Mouse (Mus musculus) MEL (cell line): ENCODE results near the gene Ctnnd2.

Experiments used
- CTCF ChIP-seq, 3 experiments: IDR thresholded peaks in 2 of 3; conservative IDR thresholded peaks in 1 of 3; 2 replicates each; pipeline ENCODE4 v1.5.1; 2011 to 2012; ENCODE audit warnings: low read length in 3 of 3, low read depth in 2 of 3, mild to moderate bottlenecking in 2 of 3, improper control_type of control experiment in 1 of 3, inconsistent platforms in 1 of 3, mixed read lengths in 1 of 3, moderate library complexity in 1 of 3; ENCODE audit not compliant: control insufficient read depth in 1 of 3, insufficient read depth in 1 of 3, poor library complexity in 1 of 3, severe bottlenecking in 1 of 3
- HCFC1 ChIP-seq: IDR thresholded peaks from 2 replicates; pipeline ENCODE4 v1.6.1; 2012; ENCODE audit warnings: low read depth, mild to moderate bottlenecking, inconsistent platforms, low read length, improper control_type of control experiment, moderate library complexity
- MXI1 ChIP-seq: IDR thresholded peaks from 2 replicates; pipeline ENCODE4 v1.6.1; 2011; ENCODE audit warnings: mild to moderate bottlenecking, low read depth, low read length, improper control_type of control experiment
- POLR2A ChIP-seq, 2 experiments: IDR thresholded peaks; 2 replicates each; pipeline ENCODE4 v1.6.1; 2011 to 2012; ENCODE audit warnings: low read length in 2 of 2, mild to moderate bottlenecking in 2 of 2, control low read depth in 1 of 2, improper control_type of control experiment in 1 of 2, low read depth in 1 of 2, moderate library complexity in 1 of 2; ENCODE audit not compliant: control insufficient read depth in 1 of 2, insufficient read depth in 1 of 2, poor library complexity in 1 of 2
- POLR2AphosphoS5 ChIP-seq: IDR thresholded peaks from 2 replicates; pipeline ENCODE4 v1.6.1; 2012; ENCODE audit warnings: low read depth, borderline replicate concordance, mild to moderate bottlenecking, inconsistent platforms, low read length, moderate library complexity, mixed read lengths
- USF1 ChIP-seq: IDR thresholded peaks from 2 replicates; pipeline ENCODE4 v1.6.1; 2014; ENCODE audit warnings: low read depth, mild to moderate bottlenecking, inconsistent platforms, low read length, improper control_type of control experiment, moderate library complexity

GRCm38 (mm10) chr15:30457541-30458250 is 285.3 kb downstream of the Ctnnd2 start:
- TF ChIP-seq POLR2AphosphoS5 (no peak), CTCF (IDR thresholded peaks at IDR 0.05 in 2 of 3, conservative IDR thresholded peaks at IDR 0.05 in 1 of 3; ENCODE audit: control insufficient read depth in 1 of 3, insufficient read depth in 1 of 3, low read depth in 2 of 3, low read length in 3 of 3, poor library complexity in 1 of 3, severe bottlenecking in 1 of 3) (no peak), POLR2A (IDR thresholded peaks at IDR 0.05; ENCODE audit: control insufficient read depth in 1 of 2, insufficient read depth in 1 of 2, low read depth in 1 of 2, low read length in 2 of 2, poor library complexity in 1 of 2) (no peak), USF1 (no peak), HCFC1 (no peak), MXI1 (no peak)
